Mouse (Mus musculus) heart, embryonic 15.5 days (tissue): ENCODE data around the gene Stk32c. TPM values are rescaled to one million over a fixed set of nuclear protein-coding genes. Genes with fewer than 3 reads are reported as not detected.

Experiments used
- ATAC-seq: fragments of 200-750 bp; cut with Nextera tagmentation; replicated peaks from 2 replicates; pipeline ENCODE4 v1.8.0; 2017; ENCODE audit warnings: low read depth, moderate TSS enrichment; ENCODE audit not compliant: insufficient number of reproducible peaks, insufficient read depth, low FRiP score
- H3K27ac ChIP-seq: fragments of 300-500 bp; sonication (generic); 2 replicates; pipeline ENCODE4 v1.5.1; 2015; ENCODE audit warnings: mild to moderate bottlenecking, inconsistent platforms
- H3K27me3 ChIP-seq: fragments of 300-500 bp; sonication (generic); 2 replicates; pipeline ENCODE4 v1.6.1; 2015; ENCODE audit warnings: inconsistent platforms
- H3K36me3 ChIP-seq: fragments of 300-500 bp; sonication (generic); 2 replicates; pipeline ENCODE4 v1.6.1; 2015; ENCODE audit warnings: mild to moderate bottlenecking, inconsistent platforms
- H3K4me1 ChIP-seq: fragments of 300-500 bp; sonication (generic); replicated peaks from 2 replicates; pipeline ENCODE4 v1.6.1; 2015; ENCODE audit warnings: inconsistent platforms
- H3K4me2 ChIP-seq: fragments of 300-500 bp; sonication (generic); 2 replicates; pipeline ENCODE4 v1.6.1; 2015; ENCODE audit warnings: inconsistent platforms, mild to moderate bottlenecking, moderate library complexity
- H3K4me3 ChIP-seq: fragments of 300-500 bp; sonication (generic); 2 replicates; pipeline ENCODE4 v1.5.1; 2015; ENCODE audit warnings: mild to moderate bottlenecking, inconsistent platforms
- H3K9ac ChIP-seq: fragments of 300-500 bp; sonication (generic); 2 replicates; pipeline ENCODE4 v1.6.1; 2015; ENCODE audit warnings: mild to moderate bottlenecking, inconsistent platforms
- H3K9me3 ChIP-seq: fragments of 300-500 bp; sonication (generic); replicated peaks from 2 replicates; pipeline ENCODE4 v1.6.1; 2016; ENCODE audit warnings: inconsistent platforms
- WGBS: fragments of 180-500 bp; shearing (Covaris S2); methylation state at CpG from one replicate; pipeline ENCODE4 v1.1.7; 2015; ENCODE audit warnings: mixed read lengths; 5-methylcytosine and 5-hydroxymethylcytosine counted together
- polyA plus RNA-seq: library from polyadenylated mRNA; unstranded; fragments of >200 nt; fragmentation: Nextera tagmentation; extraction: Ambion mirVana; gene quantifications from 2 replicates; pipeline ENCODE4 v1.2.1, GENCODE M21; 2015

Gene Stk32c
- polyA plus RNA-seq, 1 experiment from 2014 or later: 0.10 TPM

GRCm38 (mm10) chr7:139190616-139191015 lies 22.5 kb downstream of the Stk32c start:
- peaks cover 54% of the 10 kb centered on the region for H3K27me3 ChIP-seq
- no peaks in the 10 kb centered on the region for H3K36me3 ChIP-seq
- H3K9me3 ChIP-seq: no peaks in the 10 kb centered on the region
- H3K9ac ChIP-seq: no peak overlapping the region
- ATAC-seq: no peak
- WGBS: 81% methylated on average over 4 of the region's 4 CpGs
- H3K4me3 ChIP-seq: no peak overlapping the region
- peaks cover 14% of the 10 kb centered on the region for H3K4me1 ChIP-seq
- H3K4me2 ChIP-seq: no peak overlapping the region
- no peak overlapping the region for H3K27ac ChIP-seq

GRCm38 (mm10) chr7:139188634-139189207 lies 24.4 kb downstream of the Stk32c start:
- WGBS: 1% methylated on average over 23 of the region's 23 CpGs
- H3K36me3 ChIP-seq: no peaks in the 10 kb centered on the region
- H3K27me3 ChIP-seq: peaks cover 67% of the 10 kb centered on the region
- no peak overlapping the region for H3K27ac ChIP-seq
- peak; percentile 54; the same call in 1 of the 2 replicates for ATAC-seq
- H3K4me1 ChIP-seq: peaks cover 14% of the 10 kb centered on the region
- peak overlapping the region; percentile 51 for H3K9ac ChIP-seq
- peak overlapping the region; percentile 98 for H3K4me2 ChIP-seq
- H3K9me3 ChIP-seq: no peaks in the 10 kb centered on the region
- H3K4me3 ChIP-seq: peak overlapping the region; percentile 65

- Histone ChIP-seq H3K9ac (peak overlapping the region; percentile 51), H3K4me1 (peaks cover 14% of the 10 kb centered on the region), H3K9me3 (no peaks in the 10 kb centered on the region), H3K4me2 (peak overlapping the region; percentile 98), H3K36me3 (no peaks in the 10 kb centered on the region), H3K4me3 (peak overlapping the region; percentile 65), H3K27me3 (peaks cover 67% of the 10 kb centered on the region), H3K27ac (no peak overlapping the region)
- under 1% methylated on average over 92 of the region's 94 CpGs for WGBS
- peak; percentile 94 for ATAC-seq
Measured at GRCm38 (mm10) chr7:139187771-139188633, 25.1 kb downstream of the Stk32c start.

GRCm38 (mm10) chr7:139187277-139187676 lies 25.8 kb downstream of the Stk32c start:
- Histone ChIP-seq H3K4me3 (peak overlapping the region; percentile 65), H3K4me2 (peak overlapping the region; percentile 98), H3K4me1 (peaks cover 14% of the 10 kb centered on the region), H3K9ac (no peak overlapping the region), H3K9me3 (no peaks in the 10 kb centered on the region), H3K27ac (no peak overlapping the region), H3K36me3 (no peaks in the 10 kb centered on the region), H3K27me3 (peaks cover 67% of the 10 kb centered on the region)
- no peak for ATAC-seq
- 38% methylated on average over 7 of the region's 7 CpGs for WGBS

GRCm38 (mm10) chr7:139186436-139186835 lies 26.7 kb downstream of the Stk32c start:
- Histone ChIP-seq H3K27ac (no peak overlapping the region), H3K36me3 (no peaks in the 10 kb centered on the region), H3K9me3 (no peaks in the 10 kb centered on the region), H3K27me3 (peaks cover 65% of the 10 kb centered on the region), H3K4me2 (no peak overlapping the region), H3K9ac (no peak overlapping the region), H3K4me3 (no peak overlapping the region), H3K4me1 (peaks cover 14% of the 10 kb centered on the region)
- WGBS: 72% methylated on average over 8 of the region's 8 CpGs
- ATAC-seq: no peak

GRCm38 (mm10) chr7:139185971-139186370 lies 27.1 kb downstream of the Stk32c start:
- Histone ChIP-seq H3K9ac (no peak overlapping the region), H3K27me3 (peaks cover 61% of the 10 kb centered on the region), H3K9me3 (no peaks in the 10 kb centered on the region), H3K4me3 (no peak overlapping the region), H3K4me1 (peaks cover 14% of the 10 kb centered on the region), H3K4me2 (no peak overlapping the region), H3K27ac (no peak overlapping the region), H3K36me3 (no peaks in the 10 kb centered on the region)
- WGBS: 50% methylated on average over 5 of the region's 5 CpGs
- no peak for ATAC-seq

GRCm38 (mm10) chr7:139184846-139185245 lies 28.3 kb downstream of the Stk32c start:
- peaks cover 49% of the 10 kb centered on the region for H3K27me3 ChIP-seq
- no peak overlapping the region for H3K4me2 ChIP-seq
- no peak overlapping the region for H3K27ac ChIP-seq
- no peaks in the 10 kb centered on the region for H3K36me3 ChIP-seq
- no peaks in the 10 kb centered on the region for H3K9me3 ChIP-seq
- WGBS: 77% methylated on average over 7 of the region's 7 CpGs
- no peak overlapping the region for H3K9ac ChIP-seq
- no peak overlapping the region for H3K4me3 ChIP-seq
- peaks cover 14% of the 10 kb centered on the region for H3K4me1 ChIP-seq
- ATAC-seq: no peak

- Histone ChIP-seq H3K4me3 (no peak overlapping the region), H3K9ac (no peak overlapping the region), H3K27me3 (peaks cover 49% of the 10 kb centered on the region), H3K27ac (no peak overlapping the region), H3K4me1 (peaks cover 14% of the 10 kb centered on the region), H3K36me3 (no peaks in the 10 kb centered on the region), H3K4me2 (no peak overlapping the region), H3K9me3 (no peaks in the 10 kb centered on the region)
- no peak for ATAC-seq
- 71% methylated on average over 4 of the region's 4 CpGs for WGBS
Measured at GRCm38 (mm10) chr7:139184396-139184795, 28.7 kb downstream of the Stk32c start.

GRCm38 (mm10) chr7:139180058-139180457 lies 33.0 kb downstream of the Stk32c start:
- WGBS: 86% methylated on average over 3 of the region's 3 CpGs
- Histone ChIP-seq H3K36me3 (no peaks in the 10 kb centered on the region), H3K27me3 (peaks cover 8% of the 10 kb centered on the region), H3K4me2 (no peak overlapping the region), H3K27ac (no peak overlapping the region), H3K4me1 (no peaks in the 10 kb centered on the region), H3K9ac (no peak overlapping the region), H3K9me3 (no peaks in the 10 kb centered on the region), H3K4me3 (no peak overlapping the region)
- no peak for ATAC-seq

GRCm38 (mm10) chr7:139179299-139179698 lies 33.8 kb downstream of the Stk32c start:
- Histone ChIP-seq H3K4me3 (no peak overlapping the region), H3K4me2 (no peak overlapping the region), H3K9me3 (no peaks in the 10 kb centered on the region), H3K36me3 (no peaks in the 10 kb centered on the region), H3K4me1 (no peaks in the 10 kb centered on the region), H3K9ac (no peak overlapping the region), H3K27ac (no peak overlapping the region), H3K27me3 (peaks cover under 1% of the 10 kb centered on the region)
- 70% methylated on average over 5 of the region's 5 CpGs for WGBS
- no peak for ATAC-seq

GRCm38 (mm10) chr7:139169143-139169542 lies 44.0 kb downstream of the Stk32c start:
- Histone ChIP-seq H3K4me3 (no peak overlapping the region), H3K9ac (no peak overlapping the region), H3K4me2 (no peak overlapping the region), H3K4me1 (no peaks in the 10 kb centered on the region), H3K27me3 (0 out of 2 replicates have a peak, but pooled peaks cover 3% of the 10 kb centered on the region), H3K27ac (no peak overlapping the region), H3K9me3 (0 out of 2 replicates have a peak, but pooled peaks cover 3% of the 10 kb centered on the region), H3K36me3 (no peaks in the 10 kb centered on the region)
- WGBS: 66% methylated on average over 4 of the region's 4 CpGs
- no peak for ATAC-seq
